Mouse (Mus musculus): ENCODE measurements around the gene Gnao1.

Gene Gnao1

GRCm38 (mm10) chr8:94004139-94004538 lies 194.4 kb downstream of the Gnao1 start:
- no peak for DNase-seq (ENCODE audit: low spot score in 2 of 2)

- DNase-seq (ENCODE audit: low spot score in 2 of 2) = no peak
Observed at GRCm38 (mm10) chr8:94009243-94009845, 199.6 kb downstream of the Gnao1 start.

- DNase-seq (ENCODE audit: low spot score in 2 of 2) = no peak
Observed at GRCm38 (mm10) chr8:94010101-94010705, 200.4 kb downstream of the Gnao1 start.

GRCm38 (mm10) chr8:94011076-94012012 lies 201.6 kb downstream of the Gnao1 start:
- no peak for DNase-seq (ENCODE audit: low spot score in 2 of 2)

GRCm38 (mm10) chr8:94012013-94012951 lies 202.5 kb downstream of the Gnao1 start, which contains the start of gene Amfr:
TSS of gene Amfr (minus strand) at chr8:94012842.
- peak; percentile 24 to 31 for DNase-seq (ENCODE audit: low spot score in 2 of 2)

- DNase-seq (ENCODE audit: low spot score in 2 of 2) = no peak
Observed at GRCm38 (mm10) chr8:94013026-94013612, 203.4 kb downstream of the Gnao1 start.
